Mouse (Mus musculus): ENCODE data around the gene Ccne1.
"Not testable (repeated sequence)": the region's sequence is repeated elsewhere in the genome, so short reads cannot be mapped to it uniquely, and the experiment has no call there.

DNA sequence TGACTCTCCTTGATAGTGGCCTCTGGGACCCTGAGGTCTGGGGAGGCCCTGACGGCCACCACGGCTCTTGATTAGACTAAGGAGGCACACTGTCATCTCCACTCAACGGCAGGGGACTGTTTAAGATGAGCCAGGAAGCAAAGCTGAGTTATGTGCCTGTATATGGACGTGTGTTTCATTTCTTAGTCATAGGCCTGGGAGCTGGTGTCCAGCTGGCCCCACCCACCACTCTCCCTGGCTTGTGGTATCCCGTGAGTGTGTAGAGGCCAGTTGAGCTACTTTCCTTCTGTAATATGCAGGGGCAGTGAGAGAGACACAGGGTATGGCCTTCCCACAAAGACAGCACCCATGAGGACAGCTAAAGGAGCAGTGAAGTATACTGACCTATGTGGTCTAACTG, 20.9 kb upstream of the Ccne1 start:
- TF ChIP-seq CTCF (IDR thresholded peaks at IDR 0.05; ENCODE audit: low read depth, low read length); POLR2A (IDR thresholded peaks at IDR 0.05; ENCODE audit: borderline replicate concordance, low read depth, low read length): not testable (repeated sequence)
